In the genomic region with DNA sequence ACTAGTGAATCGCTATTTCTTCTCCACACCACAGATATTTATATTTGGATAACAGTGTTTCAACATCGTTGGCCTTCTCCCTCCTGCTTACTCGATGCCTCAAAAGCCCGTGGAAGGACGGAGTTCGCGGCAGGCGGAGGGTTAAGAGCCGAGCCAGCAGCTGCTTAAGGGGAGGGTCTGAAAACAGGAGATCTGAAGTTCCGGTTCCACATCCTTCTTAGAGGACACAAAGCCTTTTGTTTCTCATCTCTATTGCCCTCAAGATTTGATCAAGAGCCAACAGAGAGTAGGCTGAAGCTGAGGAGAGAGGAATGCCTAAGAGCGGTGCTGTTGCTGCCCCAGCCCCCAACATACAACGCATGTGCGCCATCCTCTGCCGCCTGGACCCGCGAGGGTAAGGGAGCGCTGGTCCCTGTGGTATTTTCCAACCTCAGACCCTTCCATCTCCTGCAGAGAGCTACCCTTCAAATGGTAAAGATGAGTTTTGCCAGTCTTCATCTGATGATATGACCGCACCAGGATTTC, we compare ENCODE assay signal across 7 mouse cellular contexts. TPM values are rescaled to one million over a fixed set of nuclear protein-coding genes. Genes with fewer than 3 reads are reported as not detected.
DNase-seq lines count a peak whose midpoint lies in the region; ATAC-seq lines count a peak whose summit lies in the region.

No protein-coding gene starts in this region.

- no peaks in the 10 kb centered on the region for H3K9me3 ChIP-seq in heart, embryonic 15.5 days (replicated peaks)

- DNase-seq in CD4-positive, CD25-positive, alpha-beta regulatory T cell, adult 2 months (ENCODE audit: low read depth, low spot score): peak; percentile 38
- DNase-seq in Muller cell, postnatal 12 days (ENCODE audit: inconsistent ontology term): peak; percentile 46
- no peak for DNase-seq in adrenal gland, adult 8-10 months
- DNase-seq in adrenal gland, postnatal 25 days: no peak
- no peak for DNase-seq in testis, postnatal 10 days (ENCODE audit: low spot score)

- WGBS in heart, embryonic 15.5 days: 25% methylated on average over 18 of the region's 18 CpGs

- peak overlapping the region; percentile 50 for H3K4me2 ChIP-seq in heart, embryonic 15.5 days

- no peaks in the 10 kb centered on the region for H3K36me3 ChIP-seq in heart, embryonic 15.5 days

- ATAC-seq in heart, embryonic 15.5 days (replicated peaks; ENCODE audit: insufficient number of reproducible peaks, insufficient read depth, low FRiP score, low read depth): 0 out of 2 replicates have a peak, but pooled peaks have one; percentile 22
- 0 out of 2 replicates have a peak, but pooled peaks have one; percentile 19 for ATAC-seq in megakaryocyte progenitor cell, adult 5-6 weeks (replicated peaks; ENCODE audit: poor library complexity)

- peaks cover 30% of the 10 kb centered on the region for H3K4me1 ChIP-seq in heart, embryonic 15.5 days (replicated peaks)

- peak overlapping the region; percentile 69 for H3K27ac ChIP-seq in heart, embryonic 15.5 days

- peak overlapping the region; percentile 13; the same call in 1 of the 2 replicates for H3K9ac ChIP-seq in heart, embryonic 15.5 days

- H3K4me3 ChIP-seq in heart, embryonic 15.5 days: peak overlapping the region; percentile 34

- no peaks in the 10 kb centered on the region for H3K27me3 ChIP-seq in heart, embryonic 15.5 days

RNA-seq across cellular contexts. Expression of a gene that starts 22.4 kb away (rescaled TPM):
- polyA plus RNA-seq in heart, embryonic 15.5 days (2015; fragmentation: Nextera tagmentation; extraction: Ambion mirVana): 27.3 and 35.2 TPM in 2 replicates
- total RNA-seq in megakaryocyte progenitor cell, adult 5-6 weeks (2015): 24.5 and 28.2 TPM in 2 replicates
- 32.7 and 33.6 TPM in 2 replicates for total RNA-seq in megakaryocyte progenitor cell, adult 5-6 weeks (2017)
- total RNA-seq in adrenal gland, adult 8-10 months (2022): 10 to 100 TPM; 38.9 to 51.1 (median 45.4) TPM
- 28.7 and 40.6 TPM in 2 replicates for total RNA-seq in adrenal gland, postnatal 25 days (2021)

Comparison
In these comparisons a context has a peak if more than half of its experiments do, and no peak if none do; other contexts are left out.
1. DNase-seq: peak in CD4-positive, CD25-positive, alpha-beta regulatory T cell, adult 2 months (single experiment) and Muller cell, postnatal 12 days (single experiment); none in adrenal gland, adult 8-10 months (single experiment), adrenal gland, postnatal 25 days (single experiment) and testis, postnatal 10 days (single experiment).